Mouse (Mus musculus) CH12.LX (cell line): ENCODE measurements at regions not wholly inside any gene's neighbourhood (a gene's known extent, or its start where the extent isn't known, plus 50 kb on each side); places are given as distances from the start of the nearest gene placed in this dataset.

Experiments
- BHLHE40 ChIP-seq: IDR thresholded peaks from 2 replicates; pipeline ENCODE4 v1.6.1; 2011; ENCODE audit warnings: mild to moderate bottlenecking, low read depth, low read length, improper control_type of control experiment
- CTCF ChIP-seq, 2 experiments: IDR thresholded peaks in 1 of 2; conservative IDR thresholded peaks in 1 of 2; 2 replicates each; pipeline ENCODE4 v1.5.1; 2011 to 2012; ENCODE audit warnings: low read depth in 2 of 2, low read length in 2 of 2, improper control_type of control experiment in 1 of 2, inconsistent platforms in 1 of 2, mild to moderate bottlenecking in 1 of 2, moderate library complexity in 1 of 2
- E2F4 ChIP-seq: IDR thresholded peaks from 2 replicates; pipeline ENCODE4 v1.6.1; 2011; ENCODE audit warnings: low read depth, low read length, improper control_type of control experiment; ENCODE audit not compliant: insufficient replicate concordance
- EP300 ChIP-seq: IDR thresholded peaks from 2 replicates; pipeline ENCODE4 v1.6.1; 2011; ENCODE audit warnings: low read length, improper control_type of control experiment
- MXI1 ChIP-seq: IDR thresholded peaks from 2 replicates; pipeline ENCODE4 v1.6.1; 2011; ENCODE audit warnings: mild to moderate bottlenecking, low read depth, low read length, improper control_type of control experiment
- MYC ChIP-seq: IDR thresholded peaks from 2 replicates; pipeline ENCODE4 v1.6.1; 2011; ENCODE audit warnings: low read depth, mild to moderate bottlenecking, improper control_type of control experiment, low read length
- PAX5 ChIP-seq: IDR thresholded peaks from 2 replicates; pipeline ENCODE4 v1.6.1; 2012; ENCODE audit warnings: low read length, inconsistent platforms, mixed read lengths
- POLR2A ChIP-seq: IDR thresholded peaks from 2 replicates; pipeline ENCODE4 v1.6.1; 2011; ENCODE audit warnings: low read depth, mild to moderate bottlenecking, improper control_type of control experiment, low read length
- USF2 ChIP-seq: conservative IDR thresholded peaks from 2 replicates; pipeline ENCODE4 v1.6.1; 2011; ENCODE audit warnings: low read depth, low read length, improper control_type of control experiment
- ZMIZ1 ChIP-seq: IDR thresholded peaks from 2 replicates; pipeline ENCODE4 v1.6.1; 2012; ENCODE audit warnings: low read depth, mild to moderate bottlenecking, inconsistent platforms, low read length, improper control_type of control experiment
- ZNF384 ChIP-seq: IDR thresholded peaks from 2 replicates; pipeline ENCODE4 v1.6.1; 2012; ENCODE audit warnings: low read depth, low read length, improper control_type of control experiment, inconsistent platforms

- TF ChIP-seq MYC = no peak
- TF ChIP-seq CTCF (conservative IDR thresholded peaks at IDR 0.05 in 1 of 2, IDR thresholded peaks at IDR 0.05 in 1 of 2; ENCODE audit: low read depth in 2 of 2, low read length in 2 of 2) = no peak
- TF ChIP-seq BHLHE40 = no peak
- TF ChIP-seq ZNF384 = no peak
- no peak for TF ChIP-seq MXI1
- TF ChIP-seq POLR2A = no peak
- TF ChIP-seq PAX5 = no peak
- TF ChIP-seq E2F4 = no peak
- TF ChIP-seq EP300 = no peak
- no peak for TF ChIP-seq ZMIZ1
- no peak for TF ChIP-seq USF2
Measured at GRCm38 (mm10) chr3:147246141-147246540, 394.0 kb downstream of the Ttll7 start.
